Mouse (Mus musculus): ENCODE results near the gene Gprasp1. TPM values are rescaled to one million over a fixed set of nuclear protein-coding genes. Genes with fewer than 3 reads are reported as not detected.
"Not testable (repeated sequence)": the region's sequence is repeated elsewhere in the genome, so short reads cannot be mapped to it uniquely, and the experiment has no call there.

The Gprasp1 gene
- polyA plus RNA-seq, 1 experiment from 2014 or later: 48.5 TPM

DNA sequence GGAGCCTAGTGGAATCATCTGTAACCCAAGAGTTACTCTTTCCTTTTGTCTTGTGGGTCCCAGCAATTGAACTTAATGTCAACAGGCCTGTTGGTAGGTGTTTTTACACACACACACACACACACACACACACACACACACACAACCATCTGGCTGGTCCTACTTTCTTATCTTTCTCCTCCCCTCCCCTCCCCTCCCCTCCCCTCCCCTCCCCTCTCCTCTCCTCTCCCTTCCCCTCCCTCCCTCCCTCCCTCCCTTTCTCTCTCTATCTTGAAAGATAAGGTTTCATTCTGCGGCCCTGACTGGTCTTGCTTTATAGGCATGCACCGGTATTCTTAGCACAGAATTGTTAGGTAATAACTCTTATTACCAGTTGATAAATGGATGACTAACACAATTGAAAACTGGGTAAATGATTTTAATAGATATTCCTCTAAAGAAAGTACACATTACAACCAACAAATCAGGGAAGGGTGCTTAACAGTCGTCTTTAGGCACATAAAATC, 25.6 kb downstream of the Gprasp1 start:
- Histone ChIP-seq H3K27me3 (replicated peaks) (no peaks in the 10 kb centered on the region), H3K9me3 (replicated peaks) (no peaks in the 10 kb centered on the region), H3K4me1 (replicated peaks) (no peaks in the 10 kb centered on the region), H3K4me2 (no peak overlapping the region), H3K27ac (ENCODE audit: poor library complexity, severe bottlenecking) (no peak overlapping the region), H3K36me3 (no peaks in the 10 kb centered on the region; the same call in 1 of the 2 replicates), H3K4me3 (no peak overlapping the region), H3K9ac (no peak overlapping the region)
- no peak for ATAC-seq (ENCODE audit: insufficient number of reproducible peaks, low FRiP score)
- 60% methylated on average over 2 of the region's 3 CpGs for WGBS

- Histone ChIP-seq H3K4me1 (replicated peaks) (no peaks in the 10 kb centered on the region), H3K4me3 (no peak overlapping the region), H3K4me2 (no peak overlapping the region), H3K36me3 (no peaks in the 10 kb centered on the region), H3K27me3 (replicated peaks) (no peaks in the 10 kb centered on the region), H3K9me3 (replicated peaks) (no peaks in the 10 kb centered on the region), H3K27ac (ENCODE audit: poor library complexity, severe bottlenecking) (no peak overlapping the region), H3K9ac (no peak overlapping the region)
- ATAC-seq (ENCODE audit: insufficient number of reproducible peaks, low FRiP score): no peak
- WGBS: 45% methylated on average over 2 of the region's 2 CpGs
Measured at GRCm38 (mm10) chrX:135768565-135768964, 26.0 kb downstream of the Gprasp1 start.

DNA sequence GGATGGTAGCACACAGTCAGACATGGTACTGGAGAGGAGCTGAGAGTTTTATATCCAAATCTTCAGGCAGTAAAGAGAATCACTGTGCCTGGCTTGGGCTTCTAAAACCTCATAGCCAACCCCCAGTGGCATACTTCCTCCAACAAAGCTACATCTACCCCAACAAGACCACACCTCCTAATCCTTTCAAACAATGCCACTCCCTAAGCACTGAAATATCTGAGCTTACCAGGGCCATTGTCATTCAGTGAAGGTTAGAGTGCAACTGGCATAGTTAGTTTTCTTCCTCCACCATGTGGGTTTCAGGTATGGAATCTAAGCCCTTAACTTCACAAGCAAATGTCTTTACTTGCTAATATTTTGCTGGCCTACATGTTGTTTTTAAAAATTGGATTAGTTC, 49.0 kb downstream of the Gprasp1 start:
- H3K27me3 ChIP-seq (replicated peaks): no peaks in the 10 kb centered on the region
- no peaks in the 10 kb centered on the region for H3K9me3 ChIP-seq (replicated peaks)
- H3K4me3 ChIP-seq: no peak overlapping the region
- H3K4me1 ChIP-seq (replicated peaks): no peaks in the 10 kb centered on the region
- no peak overlapping the region for H3K9ac ChIP-seq
- no peaks in the 10 kb centered on the region for H3K36me3 ChIP-seq
- no peak overlapping the region for H3K27ac ChIP-seq (ENCODE audit: poor library complexity, severe bottlenecking)
- ATAC-seq (ENCODE audit: insufficient number of reproducible peaks, low FRiP score): no peak
- H3K4me2 ChIP-seq: no peak overlapping the region

- ATAC-seq (ENCODE audit: insufficient number of reproducible peaks, low FRiP score): no peak
- no peak overlapping the region for H3K9ac ChIP-seq
- 74% methylated on average over 6 of the region's 6 CpGs for WGBS
Measured at GRCm38 (mm10) chrX:135792326-135792725, 49.8 kb downstream of the Gprasp1 start.

GRCm38 (mm10) chrX:135795591-135796304, 53.2 kb downstream of the Gprasp1 start:
- 16% methylated on average over 25 of the region's 27 CpGs for WGBS
- H3K27ac ChIP-seq (ENCODE audit: poor library complexity, severe bottlenecking); H3K27me3 ChIP-seq (replicated peaks); H3K4me1 ChIP-seq (replicated peaks); H3K9me3 ChIP-seq (replicated peaks): not testable (repeated sequence)
- peak overlapping the region; percentile 72 for H3K9ac ChIP-seq
- ATAC-seq (ENCODE audit: insufficient number of reproducible peaks, low FRiP score): peak; percentile 90
- H3K4me3 ChIP-seq: peak overlapping the region; percentile 69
- H3K36me3 ChIP-seq: peaks cover 14% of the 10 kb centered on the region
- H3K4me2 ChIP-seq: peak overlapping the region; percentile 72

More at GRCm38 (mm10) chrX:135792326-135792725, 49.8 kb downstream of the Gprasp1 start:
- no peak overlapping the region for H3K27ac ChIP-seq (ENCODE audit: poor library complexity, severe bottlenecking)
- no peaks in the 10 kb centered on the region for H3K4me1 ChIP-seq (replicated peaks)
- no peaks in the 10 kb centered on the region for H3K27me3 ChIP-seq (replicated peaks)
- H3K4me2 ChIP-seq: no peak overlapping the region
- H3K9me3 ChIP-seq (replicated peaks): no peaks in the 10 kb centered on the region
- H3K4me3 ChIP-seq: no peak overlapping the region
- no peaks in the 10 kb centered on the region for H3K36me3 ChIP-seq

DNA sequence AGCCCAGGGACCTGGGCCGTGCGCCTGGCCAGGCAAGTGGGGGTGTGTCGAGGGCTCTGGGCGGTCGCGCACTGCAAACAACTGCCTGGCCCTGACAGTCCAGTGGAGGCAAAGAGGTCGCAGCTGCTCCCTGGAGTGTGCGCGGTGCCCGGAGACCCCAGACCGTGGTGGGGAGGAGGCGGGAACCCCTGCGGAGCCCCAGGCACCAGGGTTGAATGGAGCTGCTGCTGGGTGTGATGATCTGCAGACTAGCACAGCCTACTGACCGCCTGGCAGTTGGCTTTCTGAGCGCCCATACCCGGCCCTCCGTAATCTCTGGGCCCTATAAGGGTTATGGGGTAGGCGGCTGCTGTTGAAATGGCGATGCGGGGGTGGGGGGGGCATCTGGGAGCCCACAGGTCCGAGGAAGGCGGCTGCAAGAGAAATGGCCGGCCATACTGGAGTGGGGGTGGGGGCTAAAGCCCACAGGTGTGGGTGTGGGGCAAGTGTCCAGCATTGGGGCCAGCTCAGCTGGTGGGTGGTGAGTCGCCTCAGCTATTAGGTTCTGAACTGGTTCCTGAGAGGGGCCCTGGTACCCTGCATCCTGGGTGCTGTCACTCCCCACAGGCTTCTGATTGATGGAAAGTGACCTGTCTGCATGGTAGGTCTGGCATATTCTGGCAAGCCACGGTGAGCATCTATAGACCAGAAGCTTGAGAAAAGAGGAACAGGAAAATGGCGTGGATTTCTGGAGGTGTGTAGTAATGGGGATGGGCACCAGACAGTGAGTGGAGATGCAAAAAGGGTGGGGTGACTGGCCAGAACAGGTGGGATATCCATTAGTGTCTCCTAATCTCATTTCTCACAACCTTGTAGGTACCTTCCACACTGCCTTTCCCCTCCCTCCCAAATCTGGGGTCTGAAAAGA, 54.0 kb downstream of the Gprasp1 start:
- WGBS: 18% methylated on average over 26 of the region's 26 CpGs
- H3K27ac ChIP-seq (ENCODE audit: poor library complexity, severe bottlenecking): not testable (repeated sequence)
- H3K4me2 ChIP-seq: peak overlapping the region; percentile 72

DNA sequence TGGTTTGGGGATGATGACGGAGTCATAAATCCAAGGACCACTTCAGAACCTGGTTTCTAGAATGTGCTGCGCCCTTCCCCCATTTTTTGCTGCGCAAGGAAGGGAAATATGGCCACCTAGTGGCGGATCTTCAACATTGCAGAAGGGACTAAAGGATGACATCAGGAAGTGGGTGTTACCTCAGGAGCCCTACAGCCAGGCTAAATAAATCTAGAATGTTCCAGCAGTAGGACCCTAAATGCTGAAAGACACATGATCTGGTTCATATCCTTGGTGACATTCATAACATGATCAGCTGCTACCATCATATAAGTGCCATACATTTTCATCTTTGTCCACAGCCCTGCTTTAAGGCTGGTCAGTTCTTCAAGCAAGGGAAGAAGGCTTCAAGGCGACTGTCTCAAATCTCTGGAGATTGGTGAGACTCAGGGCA, 54.7 kb downstream of the Gprasp1 start, which contains the start of gene Bhlhb9:
Bhlhb9 (plus strand) TSS at position 383 of the 433 bp plus-strand sequence.
- WGBS: 29% methylated on average over 4 of the region's 5 CpGs
- H3K27me3 ChIP-seq (replicated peaks); H3K9me3 ChIP-seq (replicated peaks); H3K4me1 ChIP-seq (replicated peaks); H3K27ac ChIP-seq (ENCODE audit: poor library complexity, severe bottlenecking); ATAC-seq (ENCODE audit: insufficient number of reproducible peaks, low FRiP score): not testable (repeated sequence)
- H3K9ac ChIP-seq: peak within 1 kb of the TSS; percentile 72
- peak within 1 kb of the TSS; percentile 72 for H3K4me2 ChIP-seq
- H3K4me3 ChIP-seq: peak within 1 kb of the TSS; percentile 69
- H3K36me3 ChIP-seq: peaks cover 15% of the 10 kb centered on the region

More for the DNA sequence above, 54.0 kb downstream of the Gprasp1 start:
- H3K9me3 ChIP-seq (replicated peaks); H3K4me1 ChIP-seq (replicated peaks); H3K27me3 ChIP-seq (replicated peaks): not testable (repeated sequence)
- H3K36me3 ChIP-seq: peaks cover 15% of the 10 kb centered on the region
- H3K9ac ChIP-seq: peak overlapping the region; percentile 72
- peak overlapping the region; percentile 69 for H3K4me3 ChIP-seq
- peak; percentile 60 for ATAC-seq (ENCODE audit: insufficient number of reproducible peaks, low FRiP score)

- H3K27me3 ChIP-seq (replicated peaks): no peaks in the 10 kb centered on the region
- no peak for ATAC-seq (ENCODE audit: insufficient number of reproducible peaks, low FRiP score)
- no peak overlapping the region for H3K27ac ChIP-seq (ENCODE audit: poor library complexity, severe bottlenecking)
- no peaks in the 10 kb centered on the region for H3K9me3 ChIP-seq (replicated peaks)
- no peak overlapping the region for H3K4me3 ChIP-seq
- H3K9ac ChIP-seq: no peak overlapping the region
- peaks cover 10% of the 10 kb centered on the region for H3K36me3 ChIP-seq
- no peak overlapping the region for H3K4me2 ChIP-seq
- 80% methylated on average over 3 of the region's 3 CpGs for WGBS
- 0 out of 2 replicates have a peak, but pooled peaks cover 4% of the 10 kb centered on the region for H3K4me1 ChIP-seq (replicated peaks)
Measured at GRCm38 (mm10) chrX:135804149-135804548, 61.6 kb downstream of the Gprasp1 start.

DNA sequence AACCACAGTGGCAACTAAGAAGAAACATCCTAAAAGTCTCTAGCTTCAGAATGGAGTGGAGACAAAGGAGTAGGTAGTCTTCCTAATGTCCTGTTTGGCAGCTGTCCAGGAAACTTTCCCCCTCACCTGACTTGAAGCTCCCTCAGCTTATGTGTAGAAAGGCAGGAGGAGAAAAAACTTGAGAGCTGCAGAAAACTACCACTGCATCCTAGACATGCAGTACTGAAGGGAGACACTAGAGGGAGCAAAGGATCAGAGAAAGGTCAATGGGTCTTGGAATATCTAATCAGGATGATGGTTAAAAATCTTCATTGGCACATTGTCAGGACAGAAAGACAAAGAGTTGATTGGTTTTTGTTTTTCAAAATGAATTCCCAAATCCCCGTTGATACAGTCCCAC, 63.2 kb downstream of the Gprasp1 start:
- H3K9me3 ChIP-seq (replicated peaks): no peaks in the 10 kb centered on the region
- 6% methylated on average over 1 of the region's 1 CpGs for WGBS
- H3K36me3 ChIP-seq: 0 out of 2 replicates have a peak, but pooled peaks cover under 1% of the 10 kb centered on the region
- no peak for ATAC-seq (ENCODE audit: insufficient number of reproducible peaks, low FRiP score)
- no peak overlapping the region for H3K27ac ChIP-seq (ENCODE audit: poor library complexity, severe bottlenecking)
- H3K9ac ChIP-seq: no peak overlapping the region
- H3K4me3 ChIP-seq: no peak overlapping the region
- H3K27me3 ChIP-seq (replicated peaks): no peaks in the 10 kb centered on the region
- no peak overlapping the region for H3K4me2 ChIP-seq
- H3K4me1 ChIP-seq (replicated peaks): no peaks in the 10 kb centered on the region

- WGBS: 23% methylated on average over 1 of the region's 1 CpGs
- not testable (repeated sequence) for H3K27me3 ChIP-seq (replicated peaks); ATAC-seq (ENCODE audit: insufficient number of reproducible peaks, low FRiP score); H3K36me3 ChIP-seq; H3K4me1 ChIP-seq (replicated peaks); H3K4me3 ChIP-seq; H3K4me2 ChIP-seq; H3K27ac ChIP-seq (ENCODE audit: poor library complexity, severe bottlenecking); H3K9ac ChIP-seq; H3K9me3 ChIP-seq (replicated peaks)
Measured at GRCm38 (mm10) chrX:135835896-135836295, 93.4 kb downstream of the Gprasp1 start.

- no peaks in the 10 kb centered on the region for H3K27me3 ChIP-seq (replicated peaks)
- 62% methylated on average over 2 of the region's 2 CpGs for WGBS
- H3K36me3 ChIP-seq: 0 out of 2 replicates have a peak, but pooled peaks cover 3% of the 10 kb centered on the region
- ATAC-seq (ENCODE audit: insufficient number of reproducible peaks, low FRiP score): no peak
- no peak overlapping the region for H3K4me3 ChIP-seq
- no peak overlapping the region for H3K9ac ChIP-seq
- H3K9me3 ChIP-seq (replicated peaks): no peaks in the 10 kb centered on the region
- H3K4me2 ChIP-seq: no peak overlapping the region
- no peak overlapping the region for H3K27ac ChIP-seq (ENCODE audit: poor library complexity, severe bottlenecking)
- H3K4me1 ChIP-seq (replicated peaks): no peaks in the 10 kb centered on the region
Measured at GRCm38 (mm10) chrX:135837896-135838295, 95.4 kb downstream of the Gprasp1 start.
